Mouse (Mus musculus) embryonic facial prominence, embryonic 11.5 days (tissue): ENCODE results near the gene Ddx19a. TPM values are rescaled to one million over a fixed set of nuclear protein-coding genes. Genes with fewer than 3 reads are reported as not detected.

Experiments used
- ATAC-seq: fragments of 200-750 bp; cut with Nextera tagmentation; replicated peaks from 2 replicates; pipeline ENCODE4 v1.8.0; 2017; ENCODE audit warnings: low read depth; ENCODE audit not compliant: insufficient number of reproducible peaks, low FRiP score, low TSS enrichment
- DNase-seq: peaks from one replicate; pipeline ENCODE4 v3.0.0-alpha.2; 2015; ENCODE audit warnings: low spot score
- H3K27ac ChIP-seq: fragments of 300-500 bp; sonication (generic); replicated peaks from 2 replicates; pipeline ENCODE4 v1.5.1; 2014; ENCODE audit warnings: mild to moderate bottlenecking, low read depth, low read length, control low read depth
- H3K27me3 ChIP-seq: fragments of 300-500 bp; sonication (generic); 2 replicates; pipeline ENCODE4 v1.6.1; 2014; ENCODE audit warnings: mild to moderate bottlenecking, low read length, moderate library complexity, mixed read lengths; ENCODE audit not compliant: control insufficient read depth, insufficient read depth
- H3K36me3 ChIP-seq: fragments of 300-500 bp; sonication (generic); replicated peaks from 2 replicates; pipeline ENCODE4 v1.6.1; 2014; ENCODE audit warnings: low read depth, mild to moderate bottlenecking, low read length, moderate library complexity, mixed read lengths; ENCODE audit not compliant: control insufficient read depth, insufficient read depth
- H3K4me1 ChIP-seq: fragments of 300-500 bp; sonication (generic); 2 replicates; pipeline ENCODE4 v1.6.1; 2014; ENCODE audit warnings: low read length, mixed read lengths; ENCODE audit not compliant: control insufficient read depth, insufficient read depth
- H3K4me2 ChIP-seq: fragments of 300-500 bp; sonication (generic); 2 replicates; pipeline ENCODE4 v1.6.1; 2014; ENCODE audit warnings: low read depth, mild to moderate bottlenecking, control low read depth, low read length, moderate library complexity
- H3K4me3 ChIP-seq: fragments of 300-500 bp; sonication (generic); 2 replicates; pipeline ENCODE4 v1.5.1; 2014; ENCODE audit warnings: low read depth, low read length, control low read depth
- H3K9ac ChIP-seq: fragments of 300-500 bp; sonication (generic); replicated peaks from 2 replicates; pipeline ENCODE4 v1.6.1; 2014; ENCODE audit warnings: mild to moderate bottlenecking, control low read depth, low read length
- H3K9me3 ChIP-seq: fragments of 300-500 bp; sonication (generic); replicated peaks from 2 replicates; pipeline ENCODE4 v1.6.1; 2016; ENCODE audit warnings: mild to moderate bottlenecking, low read length, inconsistent platforms, mixed read lengths; ENCODE audit not compliant: control insufficient read depth
- WGBS: fragments of 180-500 bp; shearing (Covaris S2); extraction: QIAGEN DNeasy Blood & Tissue Kit; methylation state at CpG from one replicate; pipeline ENCODE4 v1.1.7; 2014; 5-methylcytosine and 5-hydroxymethylcytosine counted together
- microRNA-seq: library from miRNA; unstranded; fragments of <30 nt; microRNA quantifications from one replicate; pipeline ENCODE4, GENCODE M21; 2016; ENCODE audit warnings: borderline number of aligned reads
- polyA plus RNA-seq: library from polyadenylated mRNA; unstranded; fragments of >200 nt; fragmentation: Nextera tagmentation; extraction: Ambion mirVana; gene quantifications from 2 replicates; pipeline ENCODE4 v1.2.1, GENCODE M21; 2014

Ddx19a gene
- polyA plus RNA-seq, 1 experiment from 2014 or later = 30.9 TPM

DNA sequence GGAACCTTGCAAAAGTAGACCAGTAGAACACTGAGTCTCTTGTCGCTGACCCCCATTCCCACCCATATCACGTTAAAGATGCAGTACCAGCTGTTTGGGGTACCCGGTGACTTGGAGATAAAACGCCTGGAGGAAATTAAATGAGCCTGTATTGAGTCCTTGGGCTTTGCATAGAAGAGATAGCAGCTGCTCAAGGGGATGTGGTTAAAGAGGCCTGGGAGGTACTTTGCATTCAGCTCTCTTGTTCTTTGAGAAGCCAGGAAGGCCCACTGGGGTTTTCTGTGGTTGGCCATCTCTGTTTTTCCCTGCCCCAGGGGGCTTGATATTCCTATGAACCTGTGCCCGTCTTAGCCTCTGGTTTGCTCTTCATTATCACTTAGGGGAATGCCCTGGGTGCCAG is 68.5 kb downstream of the Ddx19a start:
- Histone ChIP-seq H3K4me1 (no peaks in the 10 kb centered on the region), H3K27me3 (no peaks in the 10 kb centered on the region), H3K9me3 (no peaks in the 10 kb centered on the region), H3K27ac (no peak overlapping the region), H3K4me3 (no peak overlapping the region), H3K4me2 (no peak overlapping the region), H3K36me3 (no peaks in the 10 kb centered on the region; the same call in none of the 2 replicates), H3K9ac (no peak overlapping the region)
- DNase-seq = no peak
- WGBS = 58% methylated on average over 5 of the region's 5 CpGs
- ATAC-seq = no peak

DNA sequence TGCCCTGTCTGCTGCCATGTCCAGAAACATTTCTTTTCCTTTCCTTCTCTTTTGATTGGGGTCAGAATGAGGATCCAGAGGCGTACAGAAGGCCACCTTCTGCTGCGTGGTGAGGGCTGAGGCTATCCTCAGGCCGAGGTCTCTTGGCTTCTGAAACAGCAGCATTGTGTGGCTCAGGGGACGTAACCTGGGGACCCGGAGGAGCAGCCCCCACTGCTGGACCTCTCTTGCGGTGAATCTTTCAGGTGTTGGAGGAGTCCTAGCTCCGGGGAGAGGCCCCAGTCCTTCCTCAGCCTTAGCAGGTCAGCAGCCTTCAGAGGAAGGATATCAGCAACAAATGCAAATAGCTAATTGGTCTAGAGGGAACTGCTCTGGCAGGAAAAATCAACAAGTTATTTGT is 69.2 kb downstream of the Ddx19a start:
- no peaks in the 10 kb centered on the region for H3K27me3 ChIP-seq
- H3K4me2 ChIP-seq = no peak overlapping the region
- no peaks in the 10 kb centered on the region for H3K4me1 ChIP-seq
- H3K36me3 ChIP-seq = no peaks in the 10 kb centered on the region; the same call in none of the 2 replicates
- H3K9ac ChIP-seq = no peak overlapping the region
- no peak overlapping the region for H3K27ac ChIP-seq
- H3K9me3 ChIP-seq = no peaks in the 10 kb centered on the region
- 76% methylated on average over 7 of the region's 7 CpGs for WGBS
- ATAC-seq (no peak), DNase-seq (no peak)
- no peak overlapping the region for H3K4me3 ChIP-seq

- no peak for ATAC-seq
- 51% methylated on average over 5 of the region's 5 CpGs for WGBS
- H3K4me3 ChIP-seq = no peak overlapping the region
- H3K9ac ChIP-seq = no peak overlapping the region
- no peaks in the 10 kb centered on the region for H3K4me1 ChIP-seq
- H3K27me3 ChIP-seq = no peaks in the 10 kb centered on the region
- H3K4me2 ChIP-seq = no peak overlapping the region
- no peaks in the 10 kb centered on the region; the same call in none of the 2 replicates for H3K36me3 ChIP-seq
- DNase-seq = no peak
- H3K27ac ChIP-seq = no peak overlapping the region
- H3K9me3 ChIP-seq = no peaks in the 10 kb centered on the region
Measured at GRCm38 (mm10) chr8:110926690-110927089, 70.9 kb downstream of the Ddx19a start.

DNA sequence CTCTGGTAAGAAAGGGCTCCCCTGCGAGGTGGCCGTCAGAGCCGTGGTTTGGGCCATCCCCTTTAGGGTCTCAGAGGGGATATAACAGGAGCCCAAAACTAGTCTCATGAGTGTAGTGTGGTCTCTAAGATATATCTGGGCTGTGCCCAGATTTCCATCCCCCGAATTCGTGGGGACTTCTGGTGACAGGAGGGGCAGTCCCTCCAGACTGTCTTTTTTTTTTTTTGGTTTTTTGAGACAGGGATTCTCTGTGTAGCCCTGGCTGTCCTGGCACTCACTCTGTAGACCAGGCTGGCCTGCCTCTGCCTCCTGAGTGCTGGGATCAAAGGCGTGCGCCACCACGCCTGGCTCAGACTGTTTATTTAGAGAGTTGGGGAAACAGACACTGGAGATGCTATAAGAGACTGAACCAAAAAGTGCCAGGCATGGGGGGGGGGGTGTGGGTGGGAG is 71.9 kb downstream of the Ddx19a start:
- Histone ChIP-seq H3K4me2 (no peak overlapping the region), H3K27ac (no peak overlapping the region), H3K4me1 (no peaks in the 10 kb centered on the region), H3K4me3 (no peak overlapping the region), H3K27me3 (no peaks in the 10 kb centered on the region), H3K9me3 (no peaks in the 10 kb centered on the region), H3K9ac (no peak overlapping the region), H3K36me3 (no peaks in the 10 kb centered on the region; the same call in 1 of the 2 replicates)
- ATAC-seq = no peak
- WGBS = 80% methylated on average over 8 of the region's 8 CpGs
- no peak for DNase-seq

Small RNA genes within 50 kb of the gene (microRNA-seq; reads per million reads assigned to microRNA genes)
- gene Gm24103 (not detected), gene Mir3473d (1.9 reads per million)

Other genes with a start within 250 kb of the Ddx19a start
- gene Il34, start 191.9 kb downstream of the Ddx19a start, polyA plus RNA-seq = 0.15 and 0.66 TPM in 2 replicates
- gene Cog4, start 151.2 kb downstream of the Ddx19a start, polyA plus RNA-seq = 74.9 and 75.6 TPM in 2 replicates
- gene Sf3b3, start 151.0 kb downstream of the Ddx19a start, polyA plus RNA-seq = 212 and 213 TPM in 2 replicates
- gene Fuk, start 95.3 kb downstream of the Ddx19a start, polyA plus RNA-seq = 5.6 and 6.8 TPM in 2 replicates
- 15.1 and 17.4 TPM in 2 replicates for gene St3gal2, start 77.9 kb downstream of the Ddx19a start, polyA plus RNA-seq
- 4.5 and 6.5 TPM in 2 replicates for gene Ddx19b, start 34.0 kb upstream of the Ddx19a start, polyA plus RNA-seq
- gene Aars, start 35.3 kb upstream of the Ddx19a start, polyA plus RNA-seq = 60.9 and 68.6 TPM in 2 replicates
- gene Exosc6, start 58.5 kb upstream of the Ddx19a start, polyA plus RNA-seq = 31.2 and 39.6 TPM in 2 replicates
- 2.2 and 5.5 TPM in 2 replicates for gene Clec18a, start 94.6 kb upstream of the Ddx19a start, polyA plus RNA-seq
- 5.5 and 5.6 TPM in 2 replicates for gene Pdpr, start 96.8 kb upstream of the Ddx19a start, polyA plus RNA-seq